Mouse (Mus musculus): ENCODE measurements around the gene Map3k19.

- TF ChIP-seq POLR2A (IDR thresholded peaks at IDR 0.05; ENCODE audit: insufficient read depth, low read depth, low read length) (no peak), CTCF (IDR thresholded peaks at IDR 0.05; ENCODE audit: insufficient read depth, low read depth, low read length) (no peak)
These were observed 88.1 kb downstream of the Map3k19 start for GRCm38 (mm10) chr1:127766741-127767140.

Measured in olfactory bulb, adult 2 months (tissue).